Mouse (Mus musculus) small intestine, adult 2 months (tissue): ENCODE results near the gene Six5.

Experiments
- CTCF ChIP-seq: fragments of 200-500 bp; IDR thresholded peaks from 2 replicates; pipeline ENCODE4 v1.5.1; 2012; ENCODE audit warnings: low read depth, mild to moderate bottlenecking, control low read depth, inconsistent platforms, low read length, moderate library complexity, mixed read lengths; ENCODE audit not compliant: insufficient replicate concordance, insufficient read length; ENCODE audit errors: extremely low read depth
- POLR2A ChIP-seq: fragments of 200-500 bp; IDR thresholded peaks from 2 replicates; pipeline ENCODE4 v1.6.1; 2012; ENCODE audit warnings: low read depth, mild to moderate bottlenecking, control low read depth, inconsistent platforms, low read length, moderate library complexity

GRCm38 (mm10) chr7:19046286-19047069 is 47.9 kb upstream of the Six5 start:
- TF ChIP-seq POLR2A (no peak), CTCF (no peak)
